Mouse (Mus musculus) cortical plate, adult 2 months (tissue): Measurements from ENCODE around the gene Wrap73. TPM values are rescaled to one million over a fixed set of nuclear protein-coding genes. Genes with fewer than 3 reads are reported as not detected.

Source experiments
- H3K27ac ChIP-seq: fragments of 200-500 bp; 2 replicates; pipeline ENCODE4 v1.5.1; 2012; ENCODE audit warnings: low read length, control low read depth, inconsistent platforms; ENCODE audit not compliant: insufficient read depth
- H3K4me1 ChIP-seq: fragments of 200-500 bp; 2 replicates; pipeline ENCODE4 v1.6.1; 2011; ENCODE audit warnings: low read length; ENCODE audit not compliant: control insufficient read depth, insufficient read depth
- H3K4me3 ChIP-seq: fragments of 200-500 bp; 2 replicates; pipeline ENCODE4 v1.5.1; 2011; ENCODE audit warnings: mild to moderate bottlenecking, low read length, control low read depth; ENCODE audit not compliant: insufficient read depth
- CTCF ChIP-seq: fragments of 200-500 bp; IDR thresholded peaks from 2 replicates; pipeline ENCODE4 v1.5.1; 2011; ENCODE audit warnings: mild to moderate bottlenecking, control low read depth, low read length; ENCODE audit not compliant: insufficient read depth; ENCODE audit errors: extremely low read depth
- POLR2A ChIP-seq: fragments of 200-500 bp; IDR thresholded peaks from 2 replicates; pipeline ENCODE4 v1.6.1; 2011; ENCODE audit warnings: mild to moderate bottlenecking, low read length, control low read depth; ENCODE audit not compliant: insufficient read depth; ENCODE audit errors: extremely low read depth
- polyA plus RNA-seq: library from polyadenylated mRNA; depleted of rRNA; stranded (reverse); fragments of >200 nt; gene quantifications from 2 replicates; pipeline ENCODE4 v1.2.3, GENCODE M21; 2012; rRNA removed

The Wrap73 gene
- polyA plus RNA-seq, 1 experiment = 34.3 TPM

DNA sequence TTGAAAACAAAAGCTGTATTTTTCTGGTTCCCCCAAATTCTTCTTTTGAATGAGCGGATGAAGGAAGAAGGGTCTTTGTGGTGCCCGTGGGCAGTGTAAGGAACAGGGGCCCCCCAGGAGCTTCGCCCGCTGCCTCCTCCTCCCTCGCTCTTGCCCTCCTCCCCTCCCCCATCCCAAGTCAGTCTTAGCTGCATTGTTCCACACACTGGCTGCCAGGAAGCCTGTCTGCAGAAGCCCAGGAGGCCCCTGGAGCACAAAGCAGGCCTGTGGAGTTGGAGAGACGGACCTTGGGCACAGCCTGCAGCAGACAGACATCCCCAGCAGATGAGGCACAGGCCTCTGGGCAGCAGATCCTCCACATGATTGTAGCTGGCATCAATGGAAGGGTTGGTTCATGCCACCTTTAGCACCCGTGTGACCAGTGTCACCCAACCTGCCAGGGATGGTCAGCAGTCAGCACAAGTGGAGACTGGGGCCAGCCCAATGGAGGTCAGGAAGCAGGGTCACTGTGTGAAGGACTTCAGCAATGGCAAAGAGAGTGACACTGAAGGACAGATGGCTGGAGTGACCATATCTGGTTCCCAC is 56.3 kb downstream of the Wrap73 start:
- Histone ChIP-seq H3K27ac (no peak overlapping the region), H3K4me3 (no peak overlapping the region), H3K4me1 (no peaks in the 10 kb centered on the region)
- TF ChIP-seq CTCF (no peak), POLR2A (no peak)

DNA sequence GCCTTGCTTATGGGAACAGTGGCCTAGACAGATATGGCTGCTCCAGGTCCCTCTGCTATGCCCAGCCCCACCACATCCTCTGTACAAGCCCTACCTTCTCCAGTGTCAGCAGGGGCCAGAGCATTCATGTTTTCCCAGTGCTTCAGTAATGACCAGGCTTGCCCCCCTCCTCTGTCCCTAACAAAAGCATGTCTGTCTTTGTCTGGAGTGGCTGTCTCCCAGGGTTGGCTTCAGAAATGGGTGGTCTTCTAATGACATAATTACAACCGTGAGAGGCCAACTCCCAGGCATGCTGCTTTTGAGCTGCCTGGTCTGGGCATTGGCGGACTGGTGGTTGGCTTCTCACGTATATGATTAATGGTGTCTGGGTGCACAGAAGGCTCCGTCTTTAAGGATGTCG is 59.3 kb downstream of the Wrap73 start:
- TF ChIP-seq POLR2A (no peak), CTCF (no peak)
- Histone ChIP-seq H3K4me1 (no peaks in the 10 kb centered on the region), H3K27ac (no peak overlapping the region), H3K4me3 (no peak overlapping the region)

DNA sequence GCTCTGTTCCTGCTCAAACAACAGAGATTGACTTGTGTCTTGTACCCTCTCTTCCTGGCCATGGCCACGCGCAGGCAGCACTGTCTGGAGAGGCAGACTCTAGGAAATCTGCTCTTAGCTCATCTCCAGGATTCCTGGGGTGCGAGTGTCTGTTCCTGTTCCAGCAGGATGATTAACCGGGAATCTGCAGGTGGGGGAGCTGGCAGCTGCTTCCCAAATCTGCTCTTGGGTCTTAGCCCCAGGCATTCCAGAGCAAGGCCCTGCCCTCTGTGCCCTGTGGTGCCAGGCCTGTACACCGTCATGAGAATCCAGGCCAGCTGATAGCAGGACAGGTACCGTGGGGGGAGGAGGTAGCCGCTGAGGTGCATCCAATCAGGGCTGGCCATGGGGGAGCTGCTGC is 62.4 kb downstream of the Wrap73 start:
- Histone ChIP-seq H3K4me3 (no peak overlapping the region), H3K4me1 (no peaks in the 10 kb centered on the region), H3K27ac (no peak overlapping the region)
- no peak for TF ChIP-seq POLR2A
- no peak for TF ChIP-seq CTCF

DNA sequence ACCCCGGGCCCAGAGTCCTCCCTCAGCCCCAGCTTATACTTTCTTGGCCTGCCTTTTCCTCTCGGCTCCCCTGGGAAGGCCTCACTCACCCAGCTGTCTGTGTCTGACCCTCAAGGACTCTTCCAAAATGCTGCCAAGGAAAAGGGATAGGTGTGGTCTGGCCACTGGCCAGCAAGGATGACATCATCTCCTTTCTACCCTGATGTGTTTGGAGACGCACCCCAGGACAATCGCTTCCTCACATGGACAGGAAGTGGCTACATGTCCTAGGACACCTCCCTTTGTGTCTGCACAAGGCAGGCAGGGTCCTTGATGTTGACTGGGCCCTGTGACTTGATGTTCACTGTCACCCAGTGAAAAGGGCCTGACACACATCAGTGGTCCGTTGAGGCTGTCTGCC is 63.2 kb downstream of the Wrap73 start:
- TF ChIP-seq CTCF = no peak
- TF ChIP-seq POLR2A = no peak
- Histone ChIP-seq H3K4me1 (no peaks in the 10 kb centered on the region), H3K27ac (no peak overlapping the region), H3K4me3 (no peak overlapping the region)

DNA sequence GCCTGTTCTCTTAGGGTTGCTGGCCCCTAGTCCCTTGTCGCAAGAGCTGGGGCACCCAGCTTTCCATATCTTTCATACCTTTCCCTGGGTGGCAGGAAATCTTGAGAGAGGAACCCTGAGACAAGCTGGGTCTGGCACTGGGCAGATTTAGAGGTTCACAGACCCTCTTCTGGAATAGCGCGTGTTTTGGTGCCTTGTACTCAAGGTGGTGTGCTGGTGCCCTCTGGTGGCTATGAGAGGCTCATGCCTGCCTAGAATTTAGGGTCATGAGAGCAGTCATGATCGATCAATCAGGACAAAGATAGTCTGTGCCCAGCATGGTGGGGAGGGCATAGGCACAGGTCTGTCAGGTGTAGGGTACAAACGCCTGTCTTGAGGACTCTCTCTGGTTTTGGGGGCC is 65.1 kb downstream of the Wrap73 start:
- Histone ChIP-seq H3K27ac (no peak overlapping the region), H3K4me3 (no peak overlapping the region), H3K4me1 (no peaks in the 10 kb centered on the region)
- TF ChIP-seq POLR2A = no peak
- TF ChIP-seq CTCF = peak; percentile 96

DNA sequence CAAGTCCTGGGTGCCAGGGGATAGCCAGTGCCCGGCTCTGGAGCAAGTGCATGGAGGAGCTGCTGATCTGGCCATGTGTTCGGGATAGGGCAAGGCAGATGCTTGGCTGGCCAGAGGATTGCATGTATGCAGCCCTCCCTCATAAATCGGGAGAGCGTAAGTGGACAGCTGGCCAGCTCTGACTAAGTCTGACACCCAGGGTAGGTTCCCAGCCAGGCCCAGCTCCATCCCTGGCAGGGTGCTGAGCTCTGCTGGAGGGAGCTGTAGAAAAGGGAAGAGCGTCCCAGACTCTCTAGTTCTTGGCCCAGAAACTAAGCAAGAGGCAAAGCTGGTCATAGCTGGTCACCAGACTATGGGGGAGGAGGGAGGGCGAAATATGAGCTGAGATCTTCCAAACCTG is 66.9 kb downstream of the Wrap73 start:
- no peak for TF ChIP-seq CTCF
- TF ChIP-seq POLR2A = no peak
- no peak overlapping the region for H3K4me3 ChIP-seq
- no peak overlapping the region for H3K27ac ChIP-seq
- peaks cover 2% of the 10 kb centered on the region; the same call in 1 of the 2 replicates for H3K4me1 ChIP-seq

DNA sequence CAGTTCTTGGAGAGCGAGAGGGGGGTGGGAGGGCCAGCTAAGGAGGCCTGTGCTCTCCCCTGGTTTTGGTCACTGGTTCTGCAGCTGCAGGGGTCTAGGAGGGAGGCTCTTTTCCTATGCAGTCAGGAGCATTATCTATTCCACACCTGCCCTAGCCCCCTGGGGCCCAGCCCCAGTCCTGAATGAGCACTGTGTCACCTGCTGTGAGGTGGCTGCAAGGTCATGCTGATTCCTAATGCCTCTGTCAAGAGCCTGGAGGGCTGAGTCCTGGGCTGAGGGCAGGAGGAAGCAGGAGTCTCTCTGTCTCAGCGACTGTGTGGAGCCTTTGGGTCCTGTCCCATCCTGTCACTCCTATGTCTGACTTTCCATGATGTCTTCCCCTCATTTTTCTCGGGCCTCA is 67.7 kb downstream of the Wrap73 start:
- Histone ChIP-seq H3K27ac (no peak overlapping the region), H3K4me3 (no peak overlapping the region)
- TF ChIP-seq POLR2A (no peak), CTCF (no peak)

DNA sequence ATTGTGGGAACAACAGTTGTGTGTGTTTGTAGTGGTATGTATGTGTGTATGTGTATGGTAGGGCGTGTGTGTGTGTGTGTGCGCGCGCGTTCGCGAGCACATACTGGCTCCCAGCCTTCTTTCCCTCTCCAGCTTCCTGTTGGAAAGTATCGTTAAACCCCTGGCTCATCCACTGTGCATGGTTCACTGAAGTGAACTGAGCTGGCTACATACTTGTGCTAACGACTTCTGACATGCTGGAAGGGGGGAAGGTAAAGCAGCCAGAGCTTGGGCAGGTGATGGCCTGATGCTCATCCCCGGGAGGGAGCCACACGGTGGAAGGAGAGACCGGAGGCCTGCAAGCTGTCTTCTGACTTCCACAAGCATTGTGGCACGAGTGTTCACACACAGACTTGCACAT is 69.3 kb downstream of the Wrap73 start:
- TF ChIP-seq CTCF = no peak
- no peak for TF ChIP-seq POLR2A
- Histone ChIP-seq H3K4me1 (peaks cover 2% of the 10 kb centered on the region; the same call in 1 of the 2 replicates), H3K4me3 (no peak overlapping the region), H3K27ac (no peak overlapping the region)

More for the DNA sequence above, 67.7 kb downstream of the Wrap73 start:
- H3K4me1 ChIP-seq = peaks cover 2% of the 10 kb centered on the region; the same call in 1 of the 2 replicates

DNA sequence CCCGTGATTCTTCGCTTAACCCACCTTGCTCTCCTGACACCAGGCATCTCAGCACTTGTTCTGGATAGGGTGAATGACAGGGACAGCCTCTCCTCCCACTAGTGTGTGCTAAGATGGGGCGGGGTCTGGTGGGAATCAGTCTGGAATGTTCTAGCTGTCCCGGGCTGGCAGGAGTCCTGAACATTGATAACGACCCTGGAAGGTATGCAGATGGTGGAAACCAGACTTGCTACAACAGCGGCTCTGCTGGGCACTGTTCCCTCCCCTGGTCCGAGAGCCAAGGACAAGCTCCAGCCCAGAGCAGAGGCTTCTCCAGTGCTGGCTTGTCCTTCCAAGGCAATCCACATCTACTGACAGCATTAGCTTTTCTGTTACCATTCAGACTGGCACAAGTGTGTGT is 71.4 kb downstream of the Wrap73 start:
- no peak for TF ChIP-seq POLR2A
- TF ChIP-seq CTCF = no peak
- Histone ChIP-seq H3K27ac (no peak overlapping the region), H3K4me1 (peaks cover 2% of the 10 kb centered on the region; the same call in 1 of the 2 replicates), H3K4me3 (no peak overlapping the region)

DNA sequence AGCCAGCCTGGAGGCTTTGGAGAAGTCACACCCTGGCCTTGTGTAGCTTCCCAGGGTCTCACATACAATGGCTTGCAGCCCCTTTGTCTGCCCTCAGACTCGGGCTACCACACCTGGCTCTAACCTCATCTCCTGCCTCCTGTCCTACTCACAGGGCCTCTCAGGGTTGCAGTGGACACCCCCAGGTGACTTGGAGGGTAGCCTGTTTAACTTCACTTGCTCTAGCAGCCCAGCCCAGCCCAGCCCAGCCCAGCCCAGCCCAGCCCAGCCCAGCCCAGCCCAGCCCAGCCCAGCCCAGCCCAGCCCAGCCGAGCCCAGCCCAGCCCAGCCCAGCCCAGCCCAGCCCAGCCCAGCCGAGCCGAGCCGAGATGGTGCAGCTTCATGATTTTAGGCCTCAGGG is 71.9 kb downstream of the Wrap73 start:
- Histone ChIP-seq H3K27ac (no peak overlapping the region), H3K4me1 (peaks cover 2% of the 10 kb centered on the region; the same call in 1 of the 2 replicates), H3K4me3 (no peak overlapping the region)
- TF ChIP-seq CTCF (no peak), POLR2A (no peak)

Other genes starting within 250 kb of the Wrap73 start
- gene A430005L14Rik, start 185.1 kb upstream of the Wrap73 start, polyA plus RNA-seq = 36.5 and 37.5 TPM in 2 replicates
- 21.9 and 22.6 TPM in 2 replicates for gene Dffb, start 167.2 kb upstream of the Wrap73 start, polyA plus RNA-seq
- 19.8 and 21.9 TPM in 2 replicates for gene Cep104, start 167.2 kb upstream of the Wrap73 start, polyA plus RNA-seq
- gene Lrrc47, start 130.6 kb upstream of the Wrap73 start, polyA plus RNA-seq = 49.4 and 50.3 TPM in 2 replicates
- gene Smim1, start 116.1 kb upstream of the Wrap73 start, polyA plus RNA-seq = 21.3 and 23.5 TPM in 2 replicates
- 0.04 TPM in 1 of 2 replicates, not detected in the other for gene Ccdc27, start 99.7 kb upstream of the Wrap73 start, polyA plus RNA-seq
- 0.51 and 0.54 TPM in 2 replicates for gene Trp73, start 2.2 kb upstream of the Wrap73 start, polyA plus RNA-seq
- 235 and 239 TPM in 2 replicates for gene Tprgl, start 18.3 kb downstream of the Wrap73 start, polyA plus RNA-seq
- 3.0 TPM in 2 replicates for gene Megf6, start 28.4 kb downstream of the Wrap73 start, polyA plus RNA-seq
- gene Arhgef16, start 159.3 kb downstream of the Wrap73 start, polyA plus RNA-seq = 0.21 and 0.25 TPM in 2 replicates
- gene B230104I21Rik, start 193.8 kb downstream of the Wrap73 start, polyA plus RNA-seq = 0.32 and 0.38 TPM in 2 replicates